ENCODE assay signal across 19 mouse cellular contexts in genomic region chr11:27940917-27941316, GRCm38 (mm10).
DNase-seq lines count a peak whose midpoint lies in the region; ATAC-seq and TF ChIP-seq lines count a peak whose summit lies in the region.
"Had no signal": no experiment of that assay in that cellular context is flagged by ENCODE, and none has a peak within 500 bp of the region (broad histone marks: within the 10 kb centered on the region; RNA-seq: fewer than 3 reads in every experiment).

No protein-coding gene starts in this region.

- H3K9ac ChIP-seq in intestine, embryonic 15.5 days: no peak overlapping the region
- H3K9ac ChIP-seq in intestine, postnatal 0 days (ENCODE audit: low read depth, low read length): no peak overlapping the region
- no peak overlapping the region for H3K9ac ChIP-seq in intestine, embryonic 16.5 days (ENCODE audit: low read depth, low read length)
- no peak overlapping the region for H3K9ac ChIP-seq in forebrain, postnatal 0 days

- H3K4me1 ChIP-seq in intestine, embryonic 15.5 days (replicated peaks): no peaks in the 10 kb centered on the region
- H3K4me1 ChIP-seq in intestine, postnatal 0 days (replicated peaks; ENCODE audit: control insufficient read depth, insufficient read depth, low read length): no peaks in the 10 kb centered on the region
- no peaks in the 10 kb centered on the region for H3K4me1 ChIP-seq in intestine, embryonic 16.5 days (ENCODE audit: control insufficient read depth, insufficient read depth, low read length)
- H3K4me1 ChIP-seq in forebrain, postnatal 0 days (ENCODE audit: insufficient read depth): no peaks in the 10 kb centered on the region

- H3K27ac ChIP-seq in intestine, embryonic 15.5 days: no peak overlapping the region
- no peak overlapping the region for H3K27ac ChIP-seq in intestine, postnatal 0 days (ENCODE audit: low read depth, low read length)
- H3K27ac ChIP-seq in intestine, embryonic 16.5 days (ENCODE audit: low read length): no peak overlapping the region
- no peak overlapping the region for H3K27ac ChIP-seq in forebrain, postnatal 0 days (ENCODE audit: low read depth, low read length)

- H3K4me3 ChIP-seq in intestine, embryonic 15.5 days (replicated peaks): no peak overlapping the region
- H3K4me3 ChIP-seq in intestine, postnatal 0 days (ENCODE audit: low read depth, low read length): no peak overlapping the region
- H3K4me3 ChIP-seq in intestine, embryonic 16.5 days (ENCODE audit: low read length): no peak overlapping the region
- no peak overlapping the region for H3K4me3 ChIP-seq in forebrain, postnatal 0 days (ENCODE audit: low read depth, low read length)

- no peak for DNase-seq in forebrain, postnatal 0 days
- DNase-seq: adrenal gland, adult 2 months; adrenal gland, adult 8-10 months; adrenal gland, postnatal 10 days; adrenal gland, postnatal 14 days; adrenal gland, postnatal 25 days; adrenal gland, postnatal 36 days; B cell, adult 2 months; cerebellum, adult 11 months; cerebellum, adult 11-12 months; cerebellum, adult 18-20 months had no signal

- no peak overlapping the region for H3K4me2 ChIP-seq in intestine, embryonic 15.5 days (replicated peaks)
- H3K4me2 ChIP-seq in intestine, postnatal 0 days (replicated peaks; ENCODE audit: low read depth): no peak overlapping the region
- no peak overlapping the region for H3K4me2 ChIP-seq in intestine, embryonic 16.5 days (ENCODE audit: low read depth, low read length)
- no peak overlapping the region for H3K4me2 ChIP-seq in forebrain, postnatal 0 days (ENCODE audit: low read depth)

- H3K9me3 ChIP-seq in intestine, embryonic 15.5 days: no peaks in the 10 kb centered on the region
- H3K9me3 ChIP-seq in intestine, postnatal 0 days (ENCODE audit: control insufficient read depth): no peaks in the 10 kb centered on the region
- H3K9me3 ChIP-seq in intestine, embryonic 16.5 days (ENCODE audit: control insufficient read depth, low read length): no peaks in the 10 kb centered on the region
- no peaks in the 10 kb centered on the region for H3K9me3 ChIP-seq in forebrain, postnatal 0 days (ENCODE audit: low read length)
- H3K9me3 ChIP-seq: G1E had no signal

- H3K27me3 ChIP-seq in intestine, embryonic 15.5 days (replicated peaks): no peaks in the 10 kb centered on the region
- no peaks in the 10 kb centered on the region for H3K27me3 ChIP-seq in intestine, postnatal 0 days (replicated peaks; ENCODE audit: control insufficient read depth, insufficient read depth, low read length)
- no peaks in the 10 kb centered on the region for H3K27me3 ChIP-seq in intestine, embryonic 16.5 days (replicated peaks; ENCODE audit: control insufficient read depth, insufficient read depth, low read length)
- H3K27me3 ChIP-seq in forebrain, postnatal 0 days (ENCODE audit: insufficient read depth, low read length): no peaks in the 10 kb centered on the region
- H3K27me3 ChIP-seq: CH12.LX, Patski had no signal

- peak; percentile 74 for ATAC-seq in intestine, embryonic 15.5 days
- no peak for ATAC-seq in intestine, postnatal 0 days
- peak; percentile 81 for ATAC-seq in intestine, embryonic 16.5 days
- ATAC-seq in forebrain, postnatal 0 days: no peak
- ATAC-seq: activated CD4-positive, CD25-positive, alpha-beta regulatory T cell, adult 4 months; CD4-positive, CD25-positive, alpha-beta regulatory T cell, adult 4 months; Patski had no signal

- 46% methylated on average over 1 of the region's 1 CpGs for WGBS in intestine, embryonic 15.5 days
- WGBS in intestine, postnatal 0 days: 24% methylated on average over 1 of the region's 1 CpGs
- 44% methylated on average over 1 of the region's 1 CpGs for WGBS in intestine, embryonic 16.5 days
- WGBS in forebrain, postnatal 0 days: 80% methylated on average over 1 of the region's 1 CpGs

- no peak for TF ChIP-seq CTCF in intestine, postnatal 0 days (IDR thresholded peaks at IDR 0.05; ENCODE audit: low read depth)
- no peak for TF ChIP-seq CTCF in forebrain, postnatal 0 days (IDR thresholded peaks at IDR 0.05; ENCODE audit: low read depth)

- no peaks in the 10 kb centered on the region for H3K36me3 ChIP-seq in intestine, embryonic 15.5 days
- no peaks in the 10 kb centered on the region for H3K36me3 ChIP-seq in intestine, postnatal 0 days (ENCODE audit: control insufficient read depth, insufficient read depth)
- H3K36me3 ChIP-seq in intestine, embryonic 16.5 days (ENCODE audit: control insufficient read depth, insufficient read depth, low read length): no peaks in the 10 kb centered on the region
- no peaks in the 10 kb centered on the region for H3K36me3 ChIP-seq in forebrain, postnatal 0 days (ENCODE audit: insufficient read depth)
- H3K36me3 ChIP-seq: G1E had no signal

Comparison
In these comparisons a context has a peak if more than half of its experiments do, and no peak if none do; other contexts are left out.
1. ATAC-seq: peak in intestine, embryonic 15.5 days (single experiment) and intestine, embryonic 16.5 days (single experiment); none in intestine, postnatal 0 days (single experiment) and forebrain, postnatal 0 days (single experiment).